Mouse (Mus musculus): ENCODE results near the gene Pnisr. TPM values are rescaled to one million over a fixed set of nuclear protein-coding genes. Genes with fewer than 3 reads are reported as not detected.
A peak's percentile ranks its signal among the peaks of the same experiment; 100 is the strongest.

Pnisr gene
- 178 and 216 TPM in 2 replicates for polyA plus RNA-seq (2014; fragmentation: Nextera tagmentation; extraction: Ambion mirVana)

- peak within 1 kb of the TSS; percentile 91 for H3K27ac ChIP-seq (replicated peaks; ENCODE audit: low read depth, low read length)
- peak within 1 kb of the TSS; percentile 90 for H3K9ac ChIP-seq (ENCODE audit: low read length)
- DNase-seq (ENCODE audit: low spot score), result peak; percentile 95
Observed at GRCm38 (mm10) chr4:21847481-21848286, at the start of gene Pnisr. Gene Pnisr (plus strand): TSS chr4:21847583.

GRCm38 (mm10) chr4:21801013-21801412 is 46.4 kb upstream of the Pnisr start:
- H3K4me2 ChIP-seq (ENCODE audit: low read depth, severe bottlenecking), result no peak overlapping the region
- no peak overlapping the region for H3K4me3 ChIP-seq (ENCODE audit: low read depth, low read length)
- ATAC-seq (ENCODE audit: insufficient number of reproducible peaks, low FRiP score, low TSS enrichment, low read depth), result no peak
- no peak overlapping the region for H3K27ac ChIP-seq (replicated peaks; ENCODE audit: low read depth, low read length)
- peaks cover 10% of the 10 kb centered on the region; the same call in 1 of the 2 replicates for H3K36me3 ChIP-seq (ENCODE audit: control insufficient read depth, insufficient read depth, low read length)
- no peaks in the 10 kb centered on the region for H3K27me3 ChIP-seq (ENCODE audit: control insufficient read depth, insufficient read depth, low read length)
- no peaks in the 10 kb centered on the region for H3K4me1 ChIP-seq (ENCODE audit: control insufficient read depth, insufficient read depth, low read length)
- no peak overlapping the region for H3K9ac ChIP-seq (ENCODE audit: low read length)
- WGBS, result 95% methylated on average over 1 of the region's 1 CpGs
- DNase-seq (ENCODE audit: low spot score), result no peak
- H3K9me3 ChIP-seq (ENCODE audit: control insufficient read depth, low read length), result no peaks in the 10 kb centered on the region

More at GRCm38 (mm10) chr4:21847481-21848286, at the start of gene Pnisr:
- no peaks in the 10 kb centered on the region for H3K36me3 ChIP-seq (ENCODE audit: control insufficient read depth, insufficient read depth, low read length)
- peak; percentile 97 for ATAC-seq (ENCODE audit: insufficient number of reproducible peaks, low FRiP score, low TSS enrichment, low read depth)
- peak within 1 kb of the TSS; percentile 30 for H3K4me2 ChIP-seq (ENCODE audit: low read depth, severe bottlenecking)
- H3K27me3 ChIP-seq (ENCODE audit: control insufficient read depth, insufficient read depth, low read length), result no peaks in the 10 kb centered on the region
- H3K4me3 ChIP-seq (ENCODE audit: low read depth, low read length), result peak within 1 kb of the TSS; percentile 68
- WGBS, result under 1% methylated on average over 50 of the region's 50 CpGs
- H3K9me3 ChIP-seq (ENCODE audit: control insufficient read depth, low read length), result no peaks in the 10 kb centered on the region
- no peaks in the 10 kb centered on the region; the same call in 1 of the 2 replicates for H3K4me1 ChIP-seq (ENCODE audit: control insufficient read depth, insufficient read depth, low read length)

GRCm38 (mm10) chr4:21801620-21802019 is 45.8 kb upstream of the Pnisr start:
- WGBS, result 91% methylated on average over 2 of the region's 2 CpGs

GRCm38 (mm10) chr4:21807204-21807603 is 40.2 kb upstream of the Pnisr start:
- Histone ChIP-seq H3K27ac (replicated peaks; ENCODE audit: low read depth, low read length) (no peak overlapping the region), H3K9me3 (ENCODE audit: control insufficient read depth, low read length) (no peaks in the 10 kb centered on the region), H3K36me3 (ENCODE audit: control insufficient read depth, insufficient read depth, low read length) (no peaks in the 10 kb centered on the region), H3K4me2 (ENCODE audit: low read depth, severe bottlenecking) (no peak overlapping the region), H3K9ac (ENCODE audit: low read length) (no peak overlapping the region), H3K27me3 (ENCODE audit: control insufficient read depth, insufficient read depth, low read length) (no peaks in the 10 kb centered on the region), H3K4me1 (ENCODE audit: control insufficient read depth, insufficient read depth, low read length) (no peaks in the 10 kb centered on the region), H3K4me3 (ENCODE audit: low read depth, low read length) (no peak overlapping the region)
- ATAC-seq (ENCODE audit: insufficient number of reproducible peaks, low FRiP score, low TSS enrichment, low read depth) (no peak), DNase-seq (ENCODE audit: low spot score) (no peak)
- WGBS, result 82% methylated on average over 5 of the region's 5 CpGs

More at GRCm38 (mm10) chr4:21801620-21802019, 45.8 kb upstream of the Pnisr start:
- Histone ChIP-seq H3K9ac (ENCODE audit: low read length) (no peak overlapping the region), H3K4me3 (ENCODE audit: low read depth, low read length) (no peak overlapping the region), H3K4me2 (ENCODE audit: low read depth, severe bottlenecking) (no peak overlapping the region), H3K4me1 (ENCODE audit: control insufficient read depth, insufficient read depth, low read length) (no peaks in the 10 kb centered on the region), H3K36me3 (ENCODE audit: control insufficient read depth, insufficient read depth, low read length) (peaks cover 10% of the 10 kb centered on the region; the same call in 1 of the 2 replicates), H3K27me3 (ENCODE audit: control insufficient read depth, insufficient read depth, low read length) (no peaks in the 10 kb centered on the region), H3K27ac (replicated peaks; ENCODE audit: low read depth, low read length) (no peak overlapping the region), H3K9me3 (ENCODE audit: control insufficient read depth, low read length) (no peaks in the 10 kb centered on the region)
- ATAC-seq (ENCODE audit: insufficient number of reproducible peaks, low FRiP score, low TSS enrichment, low read depth) (no peak), DNase-seq (ENCODE audit: low spot score) (no peak)

- no peak overlapping the region for H3K4me2 ChIP-seq (ENCODE audit: low read depth, severe bottlenecking)
- H3K27me3 ChIP-seq (ENCODE audit: control insufficient read depth, insufficient read depth, low read length), result no peaks in the 10 kb centered on the region
- no peak overlapping the region for H3K4me3 ChIP-seq (ENCODE audit: low read depth, low read length)
- no peak for DNase-seq (ENCODE audit: low spot score)
- H3K9me3 ChIP-seq (ENCODE audit: control insufficient read depth, low read length), result no peaks in the 10 kb centered on the region
- 86% methylated on average over 3 of the region's 3 CpGs for WGBS
- no peak overlapping the region for H3K9ac ChIP-seq (ENCODE audit: low read length)
- H3K36me3 ChIP-seq (ENCODE audit: control insufficient read depth, insufficient read depth, low read length), result no peaks in the 10 kb centered on the region
- H3K27ac ChIP-seq (replicated peaks; ENCODE audit: low read depth, low read length), result no peak overlapping the region
- no peak for ATAC-seq (ENCODE audit: insufficient number of reproducible peaks, low FRiP score, low TSS enrichment, low read depth)
- no peaks in the 10 kb centered on the region for H3K4me1 ChIP-seq (ENCODE audit: control insufficient read depth, insufficient read depth, low read length)
Observed at GRCm38 (mm10) chr4:21810608-21811007, 36.8 kb upstream of the Pnisr start.

DNA sequence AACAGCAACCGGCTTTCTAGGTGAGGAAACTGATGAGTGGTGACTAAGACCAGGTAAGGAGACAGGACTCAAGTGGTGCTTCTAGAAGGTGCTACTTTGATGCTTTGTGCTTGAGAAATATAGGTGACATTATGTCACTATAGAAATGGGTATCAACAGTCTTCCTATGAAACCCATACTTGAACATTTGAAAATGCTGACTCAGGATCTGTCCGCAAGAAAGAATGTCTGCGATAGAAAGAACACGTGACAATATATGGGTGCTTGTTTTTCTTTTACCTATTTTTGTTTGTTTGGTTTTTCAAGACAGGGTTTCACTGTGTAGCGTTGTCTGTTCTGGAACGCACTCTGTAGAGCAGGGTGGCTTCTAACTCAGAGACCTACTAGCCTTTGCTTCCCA is 34.7 kb upstream of the Pnisr start:
- DNase-seq (ENCODE audit: low spot score) (no peak), ATAC-seq (ENCODE audit: insufficient number of reproducible peaks, low FRiP score, low TSS enrichment, low read depth) (no peak)
- H3K27me3 ChIP-seq (ENCODE audit: control insufficient read depth, insufficient read depth, low read length), result no peaks in the 10 kb centered on the region
- H3K27ac ChIP-seq (replicated peaks; ENCODE audit: low read depth, low read length), result no peak overlapping the region
- H3K9me3 ChIP-seq (ENCODE audit: control insufficient read depth, low read length), result no peaks in the 10 kb centered on the region
- no peak overlapping the region for H3K9ac ChIP-seq (ENCODE audit: low read length)
- no peak overlapping the region for H3K4me3 ChIP-seq (ENCODE audit: low read depth, low read length)
- peaks cover 6% of the 10 kb centered on the region; the same call in 1 of the 2 replicates for H3K36me3 ChIP-seq (ENCODE audit: control insufficient read depth, insufficient read depth, low read length)
- 93% methylated on average over 6 of the region's 6 CpGs for WGBS
- H3K4me1 ChIP-seq (ENCODE audit: control insufficient read depth, insufficient read depth, low read length), result no peaks in the 10 kb centered on the region
- no peak overlapping the region for H3K4me2 ChIP-seq (ENCODE audit: low read depth, severe bottlenecking)

DNA sequence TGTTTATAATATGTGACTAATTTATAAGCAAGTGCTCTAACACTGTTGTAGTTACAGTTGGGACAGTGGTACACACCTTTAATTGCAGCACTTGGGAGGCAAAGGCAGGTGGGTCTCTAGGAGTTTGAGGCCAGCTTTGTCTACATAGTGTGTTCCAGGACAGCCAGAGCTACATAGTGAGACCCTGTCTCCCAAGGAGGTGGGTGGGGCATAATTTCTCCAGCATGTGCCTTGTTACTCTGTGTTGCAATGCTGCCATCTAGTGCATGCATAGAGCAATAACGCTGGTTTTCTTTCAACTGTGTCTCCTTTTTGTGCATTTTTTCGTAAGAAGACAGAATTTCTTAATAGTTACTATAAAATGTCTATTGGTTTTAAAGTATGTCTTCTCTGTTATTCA is 33.4 kb upstream of the Pnisr start:
- H3K9ac ChIP-seq (ENCODE audit: low read length), result no peak overlapping the region

DNA sequence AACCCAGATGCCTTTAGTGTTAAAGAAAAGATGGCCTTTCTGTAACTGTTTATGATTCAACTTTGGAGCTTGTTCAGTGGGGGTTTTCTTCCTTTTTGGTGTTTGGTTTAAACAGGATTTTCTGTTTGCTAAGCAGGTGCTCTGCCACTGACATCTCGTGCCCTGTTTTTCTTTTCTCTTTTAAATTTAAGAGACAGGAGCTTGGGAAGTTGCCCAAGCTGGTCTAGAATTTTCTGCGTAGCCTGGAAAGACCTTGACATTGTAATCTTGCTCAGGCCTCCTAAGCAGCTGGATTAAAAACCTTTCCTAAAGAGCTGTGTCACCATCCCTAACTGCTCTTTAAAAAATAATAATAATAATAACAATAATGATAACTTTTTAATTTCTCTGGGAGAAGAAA is 20.8 kb upstream of the Pnisr start:
- WGBS, result 92% methylated on average over 2 of the region's 2 CpGs

More for the DNA sequence above, 33.4 kb upstream of the Pnisr start:
- ATAC-seq (ENCODE audit: insufficient number of reproducible peaks, low FRiP score, low TSS enrichment, low read depth), result peak; percentile 72; the same call in 1 of the 2 replicates
- Histone ChIP-seq H3K36me3 (ENCODE audit: control insufficient read depth, insufficient read depth, low read length) (peaks cover 6% of the 10 kb centered on the region; the same call in 1 of the 2 replicates), H3K4me3 (ENCODE audit: low read depth, low read length) (no peak overlapping the region), H3K27ac (replicated peaks; ENCODE audit: low read depth, low read length) (no peak overlapping the region), H3K9me3 (ENCODE audit: control insufficient read depth, low read length) (no peaks in the 10 kb centered on the region), H3K4me1 (ENCODE audit: control insufficient read depth, insufficient read depth, low read length) (no peaks in the 10 kb centered on the region), H3K27me3 (ENCODE audit: control insufficient read depth, insufficient read depth, low read length) (no peaks in the 10 kb centered on the region), H3K4me2 (ENCODE audit: low read depth, severe bottlenecking) (no peak overlapping the region)
- 45% methylated on average over 2 of the region's 2 CpGs for WGBS
- DNase-seq (ENCODE audit: low spot score), result peak; percentile 71

More for the DNA sequence above, 20.8 kb upstream of the Pnisr start:
- no peak overlapping the region for H3K27ac ChIP-seq (replicated peaks; ENCODE audit: low read depth, low read length)
- DNase-seq (ENCODE audit: low spot score), result no peak
- H3K27me3 ChIP-seq (ENCODE audit: control insufficient read depth, insufficient read depth, low read length), result no peaks in the 10 kb centered on the region
- H3K9me3 ChIP-seq (ENCODE audit: control insufficient read depth, low read length), result no peaks in the 10 kb centered on the region
- no peak for ATAC-seq (ENCODE audit: insufficient number of reproducible peaks, low FRiP score, low TSS enrichment, low read depth)
- H3K36me3 ChIP-seq (ENCODE audit: control insufficient read depth, insufficient read depth, low read length), result peaks cover 5% of the 10 kb centered on the region; the same call in 1 of the 2 replicates
- no peak overlapping the region for H3K4me2 ChIP-seq (ENCODE audit: low read depth, severe bottlenecking)
- H3K4me3 ChIP-seq (ENCODE audit: low read depth, low read length), result no peak overlapping the region
- no peaks in the 10 kb centered on the region for H3K4me1 ChIP-seq (ENCODE audit: control insufficient read depth, insufficient read depth, low read length)
- H3K9ac ChIP-seq (ENCODE audit: low read length), result no peak overlapping the region
